Mouse (Mus musculus) bone marrow, adult 2 months (tissue): ENCODE data around the gene Tmem130. TPM values are rescaled to one million over a fixed set of nuclear protein-coding genes. Genes with fewer than 3 reads are reported as not detected.
"Not testable (repeated sequence)": the region's sequence is repeated elsewhere in the genome, so short reads cannot be mapped to it uniquely, and the experiment has no call there.

Experiments used
- H3K27ac ChIP-seq: fragments of 200-500 bp; 2 replicates; pipeline ENCODE4 v1.5.1; 2012; ENCODE audit warnings: low read depth, mild to moderate bottlenecking, control low read depth, inconsistent platforms, low read length; ENCODE audit not compliant: control insufficient read depth, poor library complexity, insufficient read depth
- H3K4me1 ChIP-seq: fragments of 200-500 bp; 2 replicates; pipeline ENCODE4 v1.6.1; 2011; ENCODE audit warnings: low read length; ENCODE audit not compliant: control insufficient read depth, insufficient read depth
- H3K4me3 ChIP-seq: fragments of 200-500 bp; replicated peaks from 2 replicates; pipeline ENCODE3; 2011; ENCODE audit warnings: mild to moderate bottlenecking, low read depth, low read length, control low read depth; ENCODE audit not compliant: control insufficient read depth
- CTCF ChIP-seq: fragments of 200-500 bp; IDR thresholded peaks from 2 replicates; pipeline ENCODE4 v1.5.1; 2011; ENCODE audit warnings: low read length, control low read depth; ENCODE audit not compliant: control insufficient read depth, insufficient read depth
- POLR2A ChIP-seq: fragments of 200-500 bp; IDR thresholded peaks from 2 replicates; pipeline ENCODE4 v1.6.1; 2011; ENCODE audit warnings: low read depth, mild to moderate bottlenecking, control low read depth, low read length, borderline replicate concordance; ENCODE audit not compliant: control insufficient read depth
- WGBS: fragments of 180-500 bp; shearing (Covaris S2); methylation state at CpG from one replicate; pipeline ENCODE4 v1.1.7; 2018; 5-methylcytosine and 5-hydroxymethylcytosine counted together
- polyA plus RNA-seq: library from polyadenylated mRNA; stranded (reverse); fragments of >200 nt; gene quantifications from 2 replicates; pipeline ENCODE4 v1.2.4, GENCODE M21; 2011; ENCODE audit warnings: low replicate concordance; ENCODE audit not compliant: missing spikeins, insufficient read depth, insufficient read length

Tmem130 gene
- polyA plus RNA-seq, 1 experiment, result not detected

GRCm38 (mm10) chr5:144773231-144773630, 11.6 kb upstream of the Tmem130 start:
- TF ChIP-seq POLR2A (no peak), CTCF (no peak)
- no peak overlapping the region for H3K4me3 ChIP-seq
- peaks cover 2% of the 10 kb centered on the region; the same call in 1 of the 2 replicates for H3K4me1 ChIP-seq
- WGBS, result 92% methylated on average over 6 of the region's 6 CpGs
- no peak overlapping the region for H3K27ac ChIP-seq

GRCm38 (mm10) chr5:144769067-144769482, 7.5 kb upstream of the Tmem130 start:
- no peak for TF ChIP-seq POLR2A
- no peak for TF ChIP-seq CTCF
- H3K27ac ChIP-seq, result no peak overlapping the region; the same call in 1 of the 2 replicates
- H3K4me1 ChIP-seq, result peaks cover 2% of the 10 kb centered on the region
- peak overlapping the region; percentile 100 for H3K4me3 ChIP-seq
- 13% methylated on average over 8 of the region's 8 CpGs for WGBS

- WGBS, result under 1% methylated on average over 92 of the region's 92 CpGs
- TF ChIP-seq CTCF (peak; percentile 55), POLR2A (peak; percentile 21; the same call in 1 of the 2 replicates)
- peak overlapping the region; percentile 91 for H3K27ac ChIP-seq
- peak overlapping the region; percentile 100 for H3K4me3 ChIP-seq
- H3K4me1 ChIP-seq, result peaks cover 2% of the 10 kb centered on the region
Measured at GRCm38 (mm10) chr5:144767911-144768841, 6.6 kb upstream of the Tmem130 start.

- peak within 1 kb of the TSS; percentile 91 for H3K27ac ChIP-seq
- WGBS, result 72% methylated on average over 15 of the region's 15 CpGs
- not testable (repeated sequence) for H3K4me1 ChIP-seq
- peak within 1 kb of the TSS; percentile 100 for H3K4me3 ChIP-seq
Measured at GRCm38 (mm10) chr5:144767106-144767798, 5.6 kb upstream of the Tmem130 start, which contains the start of gene Trrap. TSS of gene Trrap (plus strand) at chr5:144767732.

GRCm38 (mm10) chr5:144766646-144767045, 5.0 kb upstream of the Tmem130 start:
- Histone ChIP-seq H3K4me1 (peaks cover 2% of the 10 kb centered on the region), H3K4me3 (no peak overlapping the region), H3K27ac (no peak overlapping the region)
- whole genome bisulfite sequencing, result 55% methylated on average over 11 of the region's 11 CpGs
- TF ChIP-seq POLR2A, result no peak
- TF ChIP-seq CTCF, result no peak

GRCm38 (mm10) chr5:144766026-144766425, 4.4 kb upstream of the Tmem130 start:
- TF ChIP-seq POLR2A, result no peak
- TF ChIP-seq CTCF, result no peak
- 35% methylated on average over 7 of the region's 7 CpGs for WGBS
- H3K4me1 ChIP-seq, result peaks cover 2% of the 10 kb centered on the region
- H3K4me3 ChIP-seq, result no peak overlapping the region
- H3K27ac ChIP-seq, result no peak overlapping the region

- TF ChIP-seq CTCF, result no peak
- no peak for TF ChIP-seq POLR2A
- no peak overlapping the region for H3K4me3 ChIP-seq
- WGBS, result 18% methylated on average over 8 of the region's 8 CpGs
- H3K27ac ChIP-seq, result no peak overlapping the region
- no peaks in the 10 kb centered on the region for H3K4me1 ChIP-seq
Measured at GRCm38 (mm10) chr5:144758422-144758821, 3.2 kb downstream of the Tmem130 start.

GRCm38 (mm10) chr5:144757402-144757801, 4.2 kb downstream of the Tmem130 start:
- H3K4me1 ChIP-seq, result no peaks in the 10 kb centered on the region
- H3K4me3 ChIP-seq, result no peak overlapping the region
- H3K27ac ChIP-seq, result no peak overlapping the region
- TF ChIP-seq CTCF (no peak), POLR2A (no peak)
- WGBS, result 88% methylated on average over 9 of the region's 9 CpGs
